Mouse (Mus musculus) C2C12 (cell line): ENCODE data around the gene Gm20605.

Experiments
- CTCF ChIP-seq: IDR thresholded peaks from one replicate; pipeline ENCODE4 v1.5.1; 2011; ENCODE audit not compliant: control insufficient read depth, insufficient read depth, insufficient read length
- MYOG ChIP-seq: IDR thresholded peaks from one replicate; pipeline ENCODE4 v1.6.1; 2011; ENCODE audit not compliant: control insufficient read depth, insufficient read length; ENCODE audit errors: extremely low read depth

GRCm38 (mm10) chr5:137684294-137685123 is 55.5 kb downstream of the Gm20605 start, which contains the start of gene Agfg2:
- TF ChIP-seq MYOG (no peak), CTCF (no peak)
